Mouse (Mus musculus) lung, postnatal 0 days (tissue): ENCODE results near the gene Tnnt2.

Source experiments
- CTCF ChIP-seq: IDR thresholded peaks from 2 replicates; pipeline ENCODE4 v1.5.1; 2016; ENCODE audit warnings: antibody characterized with exemption, mild to moderate bottlenecking
- EP300 ChIP-seq: IDR thresholded peaks from 2 replicates; pipeline ENCODE4 v1.6.1; 2016; ENCODE audit warnings: antibody characterized with exemption, mild to moderate bottlenecking, control low read depth

DNA sequence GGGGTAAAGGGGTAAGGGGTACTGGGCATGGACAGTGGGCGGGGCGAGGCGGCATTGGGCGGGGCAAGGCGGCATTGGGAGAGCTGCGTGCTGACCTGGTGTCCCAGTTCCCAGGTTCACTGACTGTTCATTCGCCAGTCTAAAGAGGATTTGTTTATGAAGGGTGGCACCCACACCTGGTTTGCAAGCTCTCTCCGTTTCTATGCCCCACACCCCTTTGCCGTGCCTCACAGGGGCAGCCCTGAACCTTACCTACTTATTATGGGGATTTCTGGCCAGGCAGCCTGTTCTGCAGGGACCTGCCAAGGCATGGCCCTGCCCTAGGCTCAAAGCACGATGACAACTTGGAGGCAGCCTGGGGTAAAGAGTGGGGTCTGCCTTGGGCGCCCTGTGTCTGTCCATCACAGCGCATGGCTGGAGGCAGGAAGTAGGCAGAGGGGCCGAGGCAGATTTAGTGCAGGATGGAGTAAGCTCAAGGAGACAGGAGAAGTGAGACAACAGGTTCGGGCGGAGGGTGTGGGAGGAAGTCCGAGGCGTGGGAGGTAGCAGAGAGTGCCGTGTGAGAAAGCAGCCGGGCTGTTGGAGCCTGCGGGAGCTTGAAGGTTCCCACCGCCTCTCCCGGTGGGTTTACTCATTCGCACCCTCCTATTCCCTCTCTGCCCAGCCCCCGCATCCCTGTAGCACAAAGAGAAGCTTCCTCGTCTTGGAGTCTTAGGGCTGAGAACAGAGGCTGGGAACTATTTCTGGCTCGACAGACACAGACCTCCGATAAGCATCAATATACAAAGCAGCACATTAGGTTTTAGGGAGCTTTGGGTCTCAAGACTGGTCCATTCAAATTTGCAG is 42.6 kb upstream of the Tnnt2 start:
- TF ChIP-seq CTCF (no peak), EP300 (no peak)
